Mouse (Mus musculus) cortical plate, adult 2 months (tissue): ENCODE results near the gene Vtcn1. TPM values are rescaled to one million over a fixed set of nuclear protein-coding genes. Genes with fewer than 3 reads are reported as not detected.
A peak's percentile ranks its signal among the peaks of the same experiment; 100 is the strongest.

Experiments used
- H3K27ac ChIP-seq: fragments of 200-500 bp; 2 replicates; pipeline ENCODE4 v1.5.1; 2012; ENCODE audit warnings: low read length, control low read depth, inconsistent platforms; ENCODE audit not compliant: insufficient read depth
- H3K4me1 ChIP-seq: fragments of 200-500 bp; 2 replicates; pipeline ENCODE4 v1.6.1; 2011; ENCODE audit warnings: low read length; ENCODE audit not compliant: control insufficient read depth, insufficient read depth
- H3K4me3 ChIP-seq: fragments of 200-500 bp; 2 replicates; pipeline ENCODE4 v1.5.1; 2011; ENCODE audit warnings: mild to moderate bottlenecking, low read length, control low read depth; ENCODE audit not compliant: insufficient read depth
- CTCF ChIP-seq: fragments of 200-500 bp; IDR thresholded peaks from 2 replicates; pipeline ENCODE4 v1.5.1; 2011; ENCODE audit warnings: mild to moderate bottlenecking, control low read depth, low read length; ENCODE audit not compliant: insufficient read depth; ENCODE audit errors: extremely low read depth
- POLR2A ChIP-seq: fragments of 200-500 bp; IDR thresholded peaks from 2 replicates; pipeline ENCODE4 v1.6.1; 2011; ENCODE audit warnings: mild to moderate bottlenecking, low read length, control low read depth; ENCODE audit not compliant: insufficient read depth; ENCODE audit errors: extremely low read depth
- polyA plus RNA-seq: library from polyadenylated mRNA; depleted of rRNA; stranded (reverse); fragments of >200 nt; gene quantifications from 2 replicates; pipeline ENCODE4 v1.2.3, GENCODE M21; 2012

Gene Vtcn1
- polyA plus RNA-seq, 1 experiment = 0.17 TPM

DNA sequence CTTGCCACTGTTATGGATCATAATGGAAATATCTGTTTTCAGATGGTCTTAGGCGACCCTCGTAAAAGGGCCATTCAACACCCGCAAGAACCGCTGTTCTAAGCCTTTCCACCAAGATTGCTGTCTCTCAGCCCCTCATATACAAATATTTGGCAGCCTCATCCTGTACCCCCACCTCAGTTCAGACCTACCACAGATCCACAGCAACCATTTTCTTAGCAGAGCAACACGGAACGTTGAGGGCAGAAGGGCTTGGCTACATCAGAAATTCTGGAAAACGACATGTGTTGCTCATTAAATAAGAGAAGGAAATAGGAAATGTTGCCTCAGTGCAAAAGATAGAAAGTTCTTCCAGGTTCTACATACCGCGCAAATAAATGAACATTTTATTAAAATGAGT lies 85.8 kb downstream of the Vtcn1 start:
- H3K27ac ChIP-seq = no peak overlapping the region
- TF ChIP-seq POLR2A = no peak
- no peak for TF ChIP-seq CTCF
- no peaks in the 10 kb centered on the region for H3K4me1 ChIP-seq
- no peak overlapping the region for H3K4me3 ChIP-seq

DNA sequence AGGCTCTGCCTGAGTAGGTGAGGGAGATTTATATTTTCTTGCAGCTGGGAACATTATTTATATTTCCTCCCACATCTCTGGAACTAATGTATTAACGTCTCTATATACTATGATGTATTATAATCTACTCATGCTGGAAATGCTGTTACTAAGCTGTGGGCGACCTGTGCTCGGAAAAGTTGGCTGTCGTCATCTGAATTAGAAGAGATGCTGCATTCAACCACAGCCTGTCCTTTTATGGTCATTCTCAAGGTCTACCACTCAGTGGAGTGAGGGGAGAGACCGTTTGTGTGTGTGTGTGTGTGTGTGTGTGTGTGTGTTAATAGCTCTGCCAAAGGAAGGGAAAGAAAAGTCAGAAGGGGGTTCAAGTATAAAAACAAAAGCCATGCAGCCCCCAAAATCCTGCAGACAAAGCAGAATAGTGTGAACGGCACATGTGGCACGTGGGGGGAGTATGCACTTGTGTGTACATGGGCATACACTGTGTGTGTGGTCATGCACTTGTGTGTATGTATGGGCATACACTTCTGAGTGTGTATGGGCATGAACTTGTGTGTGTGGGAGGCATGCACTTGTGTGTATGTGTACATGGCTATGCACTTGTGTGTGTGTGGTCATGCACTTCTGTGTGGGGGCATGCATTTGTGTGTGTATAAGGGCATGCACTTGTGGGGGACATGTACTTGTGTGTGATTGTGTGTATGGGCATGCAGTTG lies 86.4 kb downstream of the Vtcn1 start:
- no peak for TF ChIP-seq CTCF
- no peak for TF ChIP-seq POLR2A
- no peak overlapping the region for H3K4me3 ChIP-seq
- no peaks in the 10 kb centered on the region for H3K4me1 ChIP-seq
- H3K27ac ChIP-seq = no peak overlapping the region

DNA sequence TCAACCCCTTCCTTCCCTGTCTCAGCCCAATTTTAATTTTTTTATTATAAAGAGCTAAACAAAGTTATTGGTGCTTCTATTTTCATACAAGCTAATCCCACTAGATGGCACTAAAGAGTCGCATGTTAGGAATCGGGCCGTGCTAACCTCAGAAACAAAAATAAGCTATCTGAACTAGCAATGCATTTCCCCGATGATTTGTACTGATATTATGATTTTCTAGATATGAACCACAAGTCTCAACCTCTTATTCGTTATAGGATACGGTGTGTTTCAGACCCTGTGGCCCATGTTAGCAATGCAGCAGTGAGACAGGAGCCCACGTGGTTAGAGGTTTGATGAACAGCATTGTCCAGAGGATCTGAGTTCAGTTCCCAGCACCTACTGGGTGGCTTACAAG lies 91.6 kb downstream of the Vtcn1 start:
- H3K4me1 ChIP-seq = no peaks in the 10 kb centered on the region
- no peak overlapping the region for H3K4me3 ChIP-seq
- peak; percentile 40; the same call in 1 of the 2 replicates for TF ChIP-seq CTCF
- TF ChIP-seq POLR2A = no peak
- H3K27ac ChIP-seq = no peak overlapping the region

DNA sequence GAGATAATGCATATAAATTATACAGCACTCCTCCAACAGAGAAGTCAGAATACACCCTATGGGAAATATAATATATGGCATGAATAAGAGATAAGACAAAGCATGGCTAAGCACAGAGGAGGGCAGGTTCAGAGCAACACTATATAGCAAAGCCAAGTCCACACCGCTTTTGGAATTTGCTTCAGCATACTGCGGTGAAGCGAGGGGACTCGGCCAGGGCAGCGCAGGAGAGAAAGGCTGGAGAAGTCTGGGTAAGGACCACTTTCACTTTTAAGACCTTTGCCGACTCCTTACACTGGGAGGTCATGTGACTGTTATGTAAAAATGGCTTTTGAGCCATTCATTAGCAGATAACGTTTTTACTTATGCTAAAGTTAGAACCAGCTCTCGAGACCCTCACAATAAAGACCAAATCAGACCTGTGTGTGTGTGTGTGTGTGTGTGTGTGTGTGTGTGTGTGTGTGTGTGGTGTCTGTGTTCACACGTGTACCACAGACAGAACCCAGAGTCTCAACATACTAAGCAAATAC lies 95.4 kb downstream of the Vtcn1 start:
- no peak overlapping the region for H3K4me3 ChIP-seq
- no peak overlapping the region for H3K27ac ChIP-seq
- TF ChIP-seq POLR2A (no peak), CTCF (no peak)
- peaks cover 3% of the 10 kb centered on the region for H3K4me1 ChIP-seq

DNA sequence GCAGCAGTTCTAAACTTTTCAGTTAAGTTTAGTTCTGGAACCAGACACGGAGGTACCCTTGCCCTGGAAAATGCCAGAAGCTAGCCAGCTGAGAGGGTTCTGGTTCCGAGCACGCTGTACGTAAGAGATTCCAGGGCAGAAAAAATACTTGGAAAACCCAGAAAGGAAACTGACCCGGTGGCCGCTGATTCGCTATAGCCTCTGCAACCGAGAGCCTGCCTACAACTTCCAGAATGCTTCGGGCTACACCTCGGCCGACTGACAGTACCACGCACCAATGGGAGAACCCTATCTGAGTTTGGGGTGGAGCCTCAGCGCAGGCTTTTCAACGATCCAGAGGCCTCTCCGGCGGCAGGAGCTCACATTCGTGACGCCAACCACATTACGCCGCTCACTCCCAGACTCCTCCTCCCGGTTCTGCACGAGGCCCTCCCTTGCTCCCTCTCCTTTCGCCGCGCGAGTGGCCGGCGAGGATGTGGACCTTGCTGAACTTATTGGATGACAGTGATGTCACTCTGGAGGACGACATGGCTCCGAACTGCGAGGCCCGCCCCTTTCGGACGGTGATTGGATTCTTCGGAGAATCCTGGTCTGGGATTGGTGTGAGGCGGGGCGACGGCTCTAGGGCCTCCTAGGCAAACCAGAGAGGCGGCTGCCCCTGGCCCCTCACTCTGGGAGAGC lies 96.7 kb downstream of the Vtcn1 start, which contains the start of gene Trim45:
Gene Trim45, plus strand, starts transcription at position 378 of the 681 bp plus-strand sequence.
- Histone ChIP-seq H3K27ac (no peak within 1 kb of the TSS), H3K4me3 (peak within 1 kb of the TSS; percentile 42), H3K4me1 (peaks cover 3% of the 10 kb centered on the region)
- no peak for TF ChIP-seq CTCF
- peak; percentile 74; the same call in 1 of the 2 replicates for TF ChIP-seq POLR2A

DNA sequence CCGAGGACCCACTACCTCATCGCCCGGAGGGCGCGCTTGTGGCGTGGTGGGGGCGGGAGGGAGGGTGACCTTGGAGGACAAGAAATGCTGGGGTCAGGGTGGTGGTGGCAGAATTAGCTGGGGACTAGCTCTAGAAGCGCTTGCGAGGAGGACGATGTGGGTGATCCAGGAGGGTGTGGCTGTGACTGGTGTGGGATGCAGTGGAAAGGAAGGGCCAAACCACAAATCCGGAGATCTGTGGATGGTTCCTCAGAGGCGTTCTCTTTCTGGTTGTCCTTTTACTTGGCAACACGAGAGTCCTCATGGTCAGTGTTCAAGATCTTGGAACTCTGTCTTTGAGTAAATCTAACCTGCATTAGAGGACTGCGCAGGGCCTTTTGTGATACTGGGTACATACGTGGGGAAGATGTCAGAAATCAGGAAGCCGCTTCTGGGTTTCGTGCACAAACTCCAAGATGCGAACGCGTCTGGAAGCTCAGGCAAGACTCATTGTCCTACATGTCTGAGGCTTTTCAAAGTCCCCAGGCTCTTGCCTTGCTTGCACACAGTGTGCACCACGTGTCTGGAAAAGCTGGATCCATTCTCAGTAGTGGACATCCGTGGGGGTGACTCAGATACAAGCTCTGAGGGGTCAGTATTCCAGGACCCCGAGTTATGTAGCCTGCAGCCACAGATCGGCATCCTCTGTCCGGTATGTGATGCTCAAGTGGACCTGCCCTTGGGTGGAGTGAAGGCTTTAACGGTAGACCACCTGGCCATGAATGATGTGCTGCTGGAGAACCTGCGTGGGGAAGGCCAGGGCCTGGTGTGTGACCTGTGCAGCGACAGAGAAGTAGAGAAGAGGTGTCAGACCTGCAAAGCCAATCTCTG lies 97.5 kb downstream of the Vtcn1 start:
- Histone ChIP-seq H3K4me3 (peak overlapping the region; percentile 42), H3K27ac (no peak overlapping the region), H3K4me1 (peaks cover 3% of the 10 kb centered on the region)
- TF ChIP-seq POLR2A (no peak), CTCF (no peak)

DNA sequence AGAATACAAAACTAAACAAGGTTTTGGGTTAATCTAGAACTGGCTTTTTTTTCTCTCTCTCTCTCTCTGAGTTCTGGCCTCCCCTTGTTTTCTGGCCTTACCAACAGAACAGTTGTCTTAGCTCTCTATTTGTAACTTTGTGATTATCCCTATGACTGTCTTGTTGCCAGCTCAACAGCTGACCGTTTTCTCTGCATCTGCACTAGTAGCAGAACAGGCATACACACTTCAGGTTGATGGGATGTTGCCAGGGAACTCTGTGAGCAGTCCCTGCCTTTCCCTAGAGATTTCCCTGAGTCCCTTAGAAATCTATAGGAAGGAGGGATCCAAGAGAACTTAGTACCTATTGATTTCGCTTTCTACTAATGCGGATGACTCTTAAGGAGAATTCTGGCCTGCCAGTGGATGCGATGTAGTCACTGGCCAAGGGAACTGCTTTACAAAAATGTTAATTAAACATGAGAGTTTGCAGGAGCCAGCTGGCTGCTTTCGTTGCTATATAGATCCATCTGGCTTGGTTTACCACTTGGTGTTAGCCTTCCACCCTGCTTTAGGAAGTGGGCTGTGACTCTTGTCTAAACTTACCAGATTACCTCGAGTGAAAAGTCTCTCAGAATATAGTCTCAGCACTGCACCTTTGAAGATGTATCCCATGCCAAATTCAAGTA lies 98.9 kb downstream of the Vtcn1 start:
- no peak overlapping the region for H3K4me3 ChIP-seq
- TF ChIP-seq CTCF (no peak), POLR2A (no peak)
- H3K4me1 ChIP-seq = peaks cover 3% of the 10 kb centered on the region
- no peak overlapping the region for H3K27ac ChIP-seq

DNA sequence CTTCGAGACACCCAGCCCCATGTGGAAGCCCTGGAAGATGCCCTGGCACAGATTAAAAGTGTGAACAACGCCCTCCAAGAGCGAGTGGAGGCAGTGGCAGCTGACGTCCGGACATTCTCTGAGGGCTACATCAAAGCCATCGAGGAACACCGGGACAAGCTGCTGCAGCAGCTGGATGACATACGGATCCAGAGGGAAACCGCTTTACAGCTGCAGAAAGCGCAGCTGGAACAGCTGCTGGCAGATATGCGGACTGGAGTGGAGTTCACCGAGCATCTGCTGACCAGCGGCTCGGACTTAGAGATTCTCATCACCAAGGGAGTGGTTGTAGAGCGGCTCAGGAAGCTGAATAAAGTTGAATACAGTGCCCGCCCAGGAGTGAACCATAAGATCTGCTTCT lies 99.9 kb downstream of the Vtcn1 start:
- Histone ChIP-seq H3K4me3 (no peak overlapping the region), H3K4me1 (peaks cover 3% of the 10 kb centered on the region), H3K27ac (no peak overlapping the region)
- TF ChIP-seq CTCF = no peak
- TF ChIP-seq POLR2A = no peak
